Mouse (Mus musculus) megakaryocyte, embryonic 14.5 days (primary cell): ENCODE data around the gene Tshz2.

Experiments
- FLI1 ChIP-seq: IDR thresholded peaks from 2 replicates; pipeline ENCODE4 v1.6.1; 2012; ENCODE audit warnings: low read length, inconsistent platforms, mixed read lengths
- GATA1 ChIP-seq: IDR thresholded peaks from 3 replicates; pipeline ENCODE4 v1.6.1; 2012; ENCODE audit warnings: mixed read lengths, low read length, inconsistent platforms, borderline replicate concordance

- TF ChIP-seq GATA1 (no peak), FLI1 (no peak)
Observed at GRCm38 (mm10) chr2:169804380-169804779, 171.6 kb downstream of the Tshz2 start.
